Mouse (Mus musculus): ENCODE results near the gene Brd3os.

DNA sequence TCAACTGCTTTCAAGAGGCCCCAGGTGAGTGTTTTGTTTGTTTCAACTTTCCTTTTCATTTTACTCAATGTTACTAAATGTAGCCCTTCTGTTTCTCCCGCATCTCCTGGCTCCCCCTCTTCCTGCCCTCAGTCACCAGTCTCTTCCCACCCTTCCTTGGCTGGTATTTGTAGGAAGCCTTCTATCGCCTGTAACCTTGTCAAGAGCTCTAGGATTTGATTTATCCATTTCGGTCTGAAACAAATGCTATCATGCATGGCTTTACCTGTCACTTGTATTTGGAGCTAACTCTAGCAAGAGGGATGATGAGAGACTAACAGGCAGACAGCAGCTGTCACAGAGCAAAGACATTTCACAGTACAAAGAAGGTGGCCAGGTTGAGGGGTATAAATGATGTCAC lies 33.9 kb upstream of the Brd3os start:
- no peak for TF ChIP-seq TAL1 (IDR thresholded peaks at IDR 0.05; ENCODE audit: low read length)
- TF ChIP-seq GATA1 (IDR thresholded peaks at IDR 0.05; ENCODE audit: low read length): no peak
